Mouse (Mus musculus) heart, postnatal 0 days (tissue): ENCODE data around the gene Gimap7.

Source experiments
- CTCF ChIP-seq: IDR thresholded peaks from 2 replicates; pipeline ENCODE4 v1.5.1; 2016; ENCODE audit warnings: antibody characterized with exemption, control low read depth, low read depth
- EP300 ChIP-seq: IDR thresholded peaks from 2 replicates; pipeline ENCODE4 v1.6.1; 2016; ENCODE audit warnings: antibody characterized with exemption, low read depth

DNA sequence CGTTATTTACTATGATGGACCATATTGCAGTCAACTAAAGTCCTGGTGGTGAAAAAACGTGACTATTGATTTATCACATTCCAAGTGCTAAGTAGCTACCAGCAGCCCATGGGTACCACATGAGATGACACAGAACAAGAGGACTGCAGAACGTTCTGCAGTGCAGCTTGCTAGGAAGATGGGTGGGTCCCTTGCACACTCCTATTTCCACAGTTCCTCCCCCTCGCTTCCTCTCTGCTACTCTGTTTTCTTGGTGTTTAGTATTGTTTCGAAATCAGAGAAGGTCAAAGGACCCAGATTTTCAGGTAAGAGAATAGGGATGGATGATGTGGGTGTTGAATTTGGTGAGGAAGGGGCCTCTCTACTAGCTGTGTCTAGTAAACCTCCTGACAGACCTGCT is 34.1 kb upstream of the Gimap7 start, which contains the start of gene Gimap4:
- TF ChIP-seq CTCF (no peak), EP300 (no peak)
